Mouse (Mus musculus): ENCODE results near the gene 4930519G04Rik.

GRCm38 (mm10) chr5:114902413-114902812 lies 48.9 kb downstream of the 4930519G04Rik start:
- TF ChIP-seq CTCF (IDR thresholded peaks at IDR 0.05; ENCODE audit: low read depth) (peak; percentile 90), EP300 (optimal IDR thresholded peaks at IDR 0.05) (no peak)

Measured in stomach, postnatal 0 days (tissue).